Mouse (Mus musculus) stomach, embryonic 16.5 days (tissue): ENCODE data around the gene Mrpl33. TPM values are rescaled to one million over a fixed set of nuclear protein-coding genes. Genes with fewer than 3 reads are reported as not detected.

ENCODE experiments used
- ATAC-seq: fragments of 200-750 bp; cut with Nextera tagmentation; 2 replicates; pipeline ENCODE4 v1.8.0; 2017; ENCODE audit warnings: moderate number of reproducible peaks, moderate TSS enrichment; ENCODE audit not compliant: insufficient read depth, low FRiP score
- H3K27ac ChIP-seq: fragments of 300-500 bp; sonication (generic); 2 replicates; pipeline ENCODE4 v1.5.1; 2014; ENCODE audit warnings: low read length
- H3K27me3 ChIP-seq: fragments of 300-500 bp; sonication (generic); 2 replicates; pipeline ENCODE4 v1.6.1; 2014; ENCODE audit warnings: low read length, control low read depth, mixed read lengths; ENCODE audit not compliant: control insufficient read depth, insufficient read depth
- H3K36me3 ChIP-seq: fragments of 300-500 bp; sonication (generic); 2 replicates; pipeline ENCODE4 v1.6.1; 2014; ENCODE audit warnings: low read length; ENCODE audit not compliant: control insufficient read depth, insufficient read depth
- H3K4me1 ChIP-seq: fragments of 300-500 bp; sonication (generic); 2 replicates; pipeline ENCODE4 v1.6.1; 2014; ENCODE audit warnings: low read length, control low read depth, mixed read lengths; ENCODE audit not compliant: control insufficient read depth, insufficient read depth
- H3K4me2 ChIP-seq: fragments of 300-500 bp; sonication (generic); 2 replicates; pipeline ENCODE4 v1.6.1; 2014; ENCODE audit warnings: low read depth, low read length, mixed read lengths
- H3K4me3 ChIP-seq: fragments of 300-500 bp; sonication (generic); replicated peaks from 2 replicates; pipeline ENCODE4 v1.5.1; 2014; ENCODE audit warnings: mild to moderate bottlenecking, low read length
- H3K9ac ChIP-seq: fragments of 300-500 bp; sonication (generic); 2 replicates; pipeline ENCODE4 v1.6.1; 2014; ENCODE audit warnings: low read length
- H3K9me3 ChIP-seq: fragments of 300-500 bp; sonication (generic); replicated peaks from 2 replicates; pipeline ENCODE4 v1.6.1; 2016; ENCODE audit warnings: low read length, control low read depth; ENCODE audit not compliant: control insufficient read depth
- WGBS: fragments of 180-500 bp; shearing (Covaris S2); extraction: QIAGEN DNeasy Blood & Tissue Kit; methylation state at CpG from one replicate; pipeline ENCODE4 v1.1.7; 2014; 5-methylcytosine and 5-hydroxymethylcytosine counted together
- polyA plus RNA-seq: library from polyadenylated mRNA; unstranded; fragments of >200 nt; fragmentation: Nextera tagmentation; extraction: Ambion mirVana; gene quantifications from 2 replicates; pipeline ENCODE4 v1.2.1, GENCODE M21; 2015

Gene Mrpl33
- polyA plus RNA-seq, 1 experiment from 2014 or later, result 319 TPM

- 38% methylated on average over 5 of the region's 5 CpGs for WGBS
- Histone ChIP-seq H3K27ac (no peak overlapping the region), H3K4me2 (no peak overlapping the region), H3K4me3 (no peak overlapping the region), H3K9me3 (no peaks in the 10 kb centered on the region), H3K4me1 (no peaks in the 10 kb centered on the region), H3K27me3 (no peaks in the 10 kb centered on the region), H3K9ac (no peak overlapping the region), H3K36me3 (no peaks in the 10 kb centered on the region)
- ATAC-seq, result no peak
Observed at GRCm38 (mm10) chr5:31669984-31670383, 73.2 kb downstream of the Mrpl33 start.

- H3K36me3 ChIP-seq, result no peaks in the 10 kb centered on the region
- no peak overlapping the region for H3K9ac ChIP-seq
- no peak overlapping the region for H3K27ac ChIP-seq
- 63% methylated on average over 2 of the region's 2 CpGs for WGBS
- H3K4me2 ChIP-seq, result no peak overlapping the region
- no peak for ATAC-seq
- H3K4me1 ChIP-seq, result no peaks in the 10 kb centered on the region
- H3K4me3 ChIP-seq, result no peak overlapping the region
- H3K27me3 ChIP-seq, result no peaks in the 10 kb centered on the region
- no peaks in the 10 kb centered on the region for H3K9me3 ChIP-seq
Observed at GRCm38 (mm10) chr5:31671137-31671536, 74.4 kb downstream of the Mrpl33 start.

GRCm38 (mm10) chr5:31673431-31673830 is 76.7 kb downstream of the Mrpl33 start:
- no peaks in the 10 kb centered on the region for H3K36me3 ChIP-seq
- no peak overlapping the region for H3K27ac ChIP-seq
- no peaks in the 10 kb centered on the region for H3K4me1 ChIP-seq
- no peak overlapping the region for H3K9ac ChIP-seq
- no peak overlapping the region for H3K4me3 ChIP-seq
- H3K9me3 ChIP-seq, result no peaks in the 10 kb centered on the region
- ATAC-seq, result no peak
- 66% methylated on average over 2 of the region's 2 CpGs for WGBS
- H3K27me3 ChIP-seq, result no peaks in the 10 kb centered on the region
- no peak overlapping the region for H3K4me2 ChIP-seq

GRCm38 (mm10) chr5:31678000-31678399 is 81.3 kb downstream of the Mrpl33 start:
- no peak for ATAC-seq
- Histone ChIP-seq H3K4me3 (no peak overlapping the region), H3K9ac (no peak overlapping the region), H3K27me3 (no peaks in the 10 kb centered on the region), H3K4me2 (no peak overlapping the region), H3K27ac (no peak overlapping the region), H3K36me3 (no peaks in the 10 kb centered on the region), H3K4me1 (no peaks in the 10 kb centered on the region), H3K9me3 (no peaks in the 10 kb centered on the region)
- 86% methylated on average over 1 of the region's 1 CpGs for WGBS

- Histone ChIP-seq H3K4me1 (no peaks in the 10 kb centered on the region), H3K27me3 (no peaks in the 10 kb centered on the region), H3K36me3 (no peaks in the 10 kb centered on the region), H3K27ac (no peak overlapping the region), H3K9ac (no peak overlapping the region), H3K9me3 (no peaks in the 10 kb centered on the region), H3K4me2 (no peak overlapping the region), H3K4me3 (no peak overlapping the region)
- 81% methylated on average over 4 of the region's 4 CpGs for WGBS
- ATAC-seq, result no peak
Observed at GRCm38 (mm10) chr5:31680183-31680582, 83.4 kb downstream of the Mrpl33 start.

- WGBS, result 67% methylated on average over 1 of the region's 1 CpGs
- ATAC-seq, result no peak
- H3K4me2 ChIP-seq, result no peak overlapping the region
Observed at GRCm38 (mm10) chr5:31682305-31682704, 85.6 kb downstream of the Mrpl33 start.

GRCm38 (mm10) chr5:31686040-31686439 is 89.3 kb downstream of the Mrpl33 start:
- Histone ChIP-seq H3K9ac (no peak overlapping the region), H3K27ac (no peak overlapping the region), H3K36me3 (no peaks in the 10 kb centered on the region), H3K4me1 (no peaks in the 10 kb centered on the region), H3K9me3 (no peaks in the 10 kb centered on the region), H3K4me2 (no peak overlapping the region), H3K27me3 (no peaks in the 10 kb centered on the region), H3K4me3 (no peak overlapping the region)
- WGBS, result 57% methylated on average over 2 of the region's 2 CpGs
- 0 out of 2 replicates have a peak, but pooled peaks have one; percentile 64 for ATAC-seq

More at GRCm38 (mm10) chr5:31682305-31682704, 85.6 kb downstream of the Mrpl33 start:
- Histone ChIP-seq H3K27me3 (no peaks in the 10 kb centered on the region), H3K4me3 (no peak overlapping the region), H3K9me3 (no peaks in the 10 kb centered on the region), H3K27ac (no peak overlapping the region), H3K4me1 (no peaks in the 10 kb centered on the region), H3K9ac (no peak overlapping the region), H3K36me3 (no peaks in the 10 kb centered on the region)

GRCm38 (mm10) chr5:31687972-31688371 is 91.2 kb downstream of the Mrpl33 start:
- H3K9ac ChIP-seq, result no peak overlapping the region
- no peaks in the 10 kb centered on the region for H3K27me3 ChIP-seq
- no peaks in the 10 kb centered on the region for H3K36me3 ChIP-seq
- H3K9me3 ChIP-seq, result no peaks in the 10 kb centered on the region
- no peak overlapping the region for H3K27ac ChIP-seq
- H3K4me1 ChIP-seq, result no peaks in the 10 kb centered on the region
- ATAC-seq, result no peak
- H3K4me3 ChIP-seq, result no peak overlapping the region
- 81% methylated on average over 3 of the region's 3 CpGs for whole genome bisulfite sequencing
- no peak overlapping the region for H3K4me2 ChIP-seq

GRCm38 (mm10) chr5:31693191-31693590 is 96.5 kb downstream of the Mrpl33 start:
- no peak for ATAC-seq
- no peak overlapping the region for H3K4me3 ChIP-seq
- no peaks in the 10 kb centered on the region for H3K9me3 ChIP-seq
- no peak overlapping the region for H3K27ac ChIP-seq
- H3K36me3 ChIP-seq, result no peaks in the 10 kb centered on the region
- H3K4me1 ChIP-seq, result no peaks in the 10 kb centered on the region; the same call in 1 of the 2 replicates
- H3K9ac ChIP-seq, result no peak overlapping the region
- no peak overlapping the region for H3K4me2 ChIP-seq
- no peaks in the 10 kb centered on the region for H3K27me3 ChIP-seq
